Comparison of ENCODE assay signal across 9 mouse cellular contexts in the genomic region with DNA sequence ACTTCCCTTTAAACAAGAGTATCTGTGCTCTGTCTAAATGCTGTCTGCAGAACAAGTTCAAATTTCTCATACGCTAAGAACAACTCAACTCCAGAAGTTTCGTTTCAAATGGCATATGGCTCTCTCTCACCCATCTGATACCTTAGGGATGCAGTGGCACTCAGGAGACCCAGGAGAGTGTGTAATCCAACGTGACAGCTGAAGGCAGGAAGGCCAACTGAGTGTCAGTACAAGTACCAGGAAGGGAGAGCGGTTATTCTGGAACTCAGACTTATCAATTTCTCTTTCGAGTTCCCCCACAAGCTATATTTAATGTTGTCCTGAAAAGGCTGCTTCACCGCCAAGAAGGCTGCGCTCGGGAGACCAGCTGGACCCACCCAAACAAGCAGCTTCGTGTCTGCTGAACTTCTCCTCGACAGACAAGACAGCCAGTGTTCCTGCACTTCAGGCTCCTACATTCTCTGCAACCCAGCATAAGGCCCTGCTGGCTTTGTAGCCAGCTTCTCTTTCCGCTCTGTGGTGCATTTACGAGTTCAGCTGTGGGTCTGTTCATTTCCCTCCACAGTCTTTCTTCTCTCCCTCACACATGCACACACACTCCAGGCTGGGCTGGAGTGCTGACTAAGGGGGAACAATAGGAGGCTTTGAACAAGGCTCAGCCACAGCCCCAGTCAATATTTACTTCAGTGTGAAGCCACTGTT. TPM values are rescaled to one million over a fixed set of nuclear protein-coding genes. Genes with fewer than 3 reads are reported as not detected.
DNase-seq lines count a peak whose midpoint lies in the region; ATAC-seq and TF ChIP-seq lines count a peak whose summit lies in the region.
"Had no signal": no experiment of that assay in that cellular context is flagged by ENCODE, and none has a peak within 500 bp of the region (broad histone marks: within the 10 kb centered on the region; RNA-seq: fewer than 3 reads in every experiment).

No protein-coding gene starts in this region.

- DNase-seq in kidney, postnatal 0 days (ENCODE audit: low spot score), result no peak
- no peak for DNase-seq in kidney, postnatal 25 days
- peak; percentile 39 for DNase-seq in R1 (ENCODE audit: low read depth, low spot score)
- DNase-seq in intestine, embryonic 14.5 days (ENCODE audit: low spot score), result peak; percentile 68
- peak; percentile 65 for DNase-seq in midbrain, embryonic 14.5 days
- DNase-seq in yolk sac, embryonic 10.5 days (ENCODE audit: low spot score), result no peak
- DNase-seq in testis, postnatal 14 days (ENCODE audit: low spot score), result no peak

- no peak overlapping the region for H3K9ac ChIP-seq in kidney, postnatal 0 days (ENCODE audit: low read depth, low read length)
- no peak overlapping the region; the same call in 1 of the 2 replicates for H3K9ac ChIP-seq in forebrain, embryonic 15.5 days (replicated peaks)
- H3K9ac ChIP-seq in intestine, embryonic 14.5 days (ENCODE audit: low read length), result no peak overlapping the region
- H3K9ac ChIP-seq in midbrain, embryonic 14.5 days (replicated peaks; ENCODE audit: low read length), result peak overlapping the region; percentile 44

- no peaks in the 10 kb centered on the region for H3K27me3 ChIP-seq in kidney, postnatal 0 days (ENCODE audit: insufficient read depth, low read length)
- H3K27me3 ChIP-seq in forebrain, embryonic 15.5 days, result 0 out of 2 replicates have a peak, but pooled peaks cover 3% of the 10 kb centered on the region
- H3K27me3 ChIP-seq in intestine, embryonic 14.5 days (replicated peaks; ENCODE audit: control insufficient read depth, insufficient read depth, low read length), result no peaks in the 10 kb centered on the region
- no peaks in the 10 kb centered on the region for H3K27me3 ChIP-seq in midbrain, embryonic 14.5 days (ENCODE audit: control insufficient read depth, insufficient read depth, low read length)

- no peak overlapping the region for H3K27ac ChIP-seq in kidney, postnatal 0 days
- peak overlapping the region; percentile 42; the same call in 1 of the 2 replicates for H3K27ac ChIP-seq in forebrain, embryonic 15.5 days (replicated peaks)
- H3K27ac ChIP-seq in intestine, embryonic 14.5 days (ENCODE audit: low read depth), result peak overlapping the region; percentile 77
- H3K27ac ChIP-seq in midbrain, embryonic 14.5 days (replicated peaks; ENCODE audit: low read depth, low read length), result peak overlapping the region; percentile 79
- H3K27ac ChIP-seq: left cerebral cortex, adult 2 months had no signal

- TF ChIP-seq CTCF in kidney, postnatal 0 days (IDR thresholded peaks at IDR 0.05; ENCODE audit: low read depth), result no peak

- ATAC-seq in kidney, postnatal 0 days (replicated peaks; ENCODE audit: low FRiP score, low read depth), result no peak
- peak; percentile 78 for ATAC-seq in forebrain, embryonic 15.5 days (replicated peaks)
- ATAC-seq in intestine, embryonic 14.5 days (replicated peaks; ENCODE audit: low FRiP score, low TSS enrichment, low read depth), result peak; percentile 60; the same call in 1 of the 2 replicates
- peak; percentile 72 for ATAC-seq in midbrain, embryonic 14.5 days (ENCODE audit: low FRiP score, low TSS enrichment)

- 39% methylated on average over 12 of the region's 12 CpGs for WGBS in kidney, postnatal 0 days
- WGBS in forebrain, embryonic 15.5 days, result 33% methylated on average over 12 of the region's 12 CpGs
- 13% methylated on average over 12 of the region's 12 CpGs for WGBS in intestine, embryonic 14.5 days
- 6% methylated on average over 12 of the region's 12 CpGs for WGBS in midbrain, embryonic 14.5 days

- no peaks in the 10 kb centered on the region for H3K4me1 ChIP-seq in kidney, postnatal 0 days (replicated peaks; ENCODE audit: insufficient read depth, low read length)
- H3K4me1 ChIP-seq in forebrain, embryonic 15.5 days, result peaks cover 9% of the 10 kb centered on the region; the same call in 1 of the 2 replicates
- H3K4me1 ChIP-seq in intestine, embryonic 14.5 days (replicated peaks; ENCODE audit: control insufficient read depth, insufficient read depth, low read length), result peaks cover 28% of the 10 kb centered on the region
- peaks cover 15% of the 10 kb centered on the region for H3K4me1 ChIP-seq in midbrain, embryonic 14.5 days (ENCODE audit: control insufficient read depth, insufficient read depth, low read length)

- 0 out of 2 replicates have a peak overlapping the region, but pooled peaks have one; percentile 3 for H3K4me2 ChIP-seq in kidney, postnatal 0 days (ENCODE audit: low read length)
- 0 out of 2 replicates have a peak overlapping the region, but pooled peaks have one; percentile 4 for H3K4me2 ChIP-seq in forebrain, embryonic 15.5 days (replicated peaks)
- H3K4me2 ChIP-seq in intestine, embryonic 14.5 days (ENCODE audit: low read length), result peak overlapping the region; percentile 32
- peak overlapping the region; percentile 45 for H3K4me2 ChIP-seq in midbrain, embryonic 14.5 days (ENCODE audit: low read length)

- no peaks in the 10 kb centered on the region for H3K36me3 ChIP-seq in kidney, postnatal 0 days (ENCODE audit: insufficient read depth, low read length)
- no peaks in the 10 kb centered on the region for H3K36me3 ChIP-seq in forebrain, embryonic 15.5 days
- H3K36me3 ChIP-seq in intestine, embryonic 14.5 days (ENCODE audit: control insufficient read depth, insufficient read depth, low read length), result no peaks in the 10 kb centered on the region
- no peaks in the 10 kb centered on the region for H3K36me3 ChIP-seq in midbrain, embryonic 14.5 days (ENCODE audit: control insufficient read depth, insufficient read depth, low read length)

- no peaks in the 10 kb centered on the region for H3K9me3 ChIP-seq in kidney, postnatal 0 days (replicated peaks; ENCODE audit: low read length)
- no peaks in the 10 kb centered on the region for H3K9me3 ChIP-seq in forebrain, embryonic 15.5 days
- H3K9me3 ChIP-seq in intestine, embryonic 14.5 days (ENCODE audit: control insufficient read depth, low read length), result no peaks in the 10 kb centered on the region
- no peaks in the 10 kb centered on the region for H3K9me3 ChIP-seq in midbrain, embryonic 14.5 days (ENCODE audit: control insufficient read depth, low read length)

- H3K4me3 ChIP-seq in kidney, postnatal 0 days (replicated peaks; ENCODE audit: low read depth, low read length), result no peak overlapping the region
- H3K4me3 ChIP-seq in forebrain, embryonic 15.5 days, result no peak overlapping the region
- H3K4me3 ChIP-seq in intestine, embryonic 14.5 days (ENCODE audit: low read depth, low read length), result no peak overlapping the region
- no peak overlapping the region for H3K4me3 ChIP-seq in midbrain, embryonic 14.5 days (replicated peaks; ENCODE audit: low read depth, low read length)
- H3K4me3 ChIP-seq: left cerebral cortex, adult 2 months had no signal

RNA-seq across cellular contexts. Expression of a gene that starts 18.7 kb away (rescaled TPM):
- polyA plus RNA-seq in kidney, postnatal 0 days (2015; fragmentation: Nextera tagmentation; extraction: Ambion mirVana), result 17.3 and 19.4 TPM in 2 replicates
- 19.7 and 24.6 TPM in 2 replicates for polyA plus RNA-seq in forebrain, embryonic 15.5 days (2015; fragmentation: Nextera tagmentation; extraction: Ambion mirVana)
- polyA plus RNA-seq in intestine, embryonic 14.5 days (2014; fragmentation: Nextera tagmentation; extraction: Ambion mirVana), result 42.4 and 51.1 TPM in 2 replicates
- 53.0 and 90.8 TPM in 2 replicates for polyA plus RNA-seq in midbrain, embryonic 14.5 days (2014; fragmentation: Nextera tagmentation; extraction: Ambion mirVana)

Comparison
In these comparisons a context has a peak if more than half of its experiments do, and no peak if none do; other contexts are left out.
1. DNase-seq: peak in R1 (single experiment), intestine, embryonic 14.5 days (single experiment) and midbrain, embryonic 14.5 days (single experiment); none in kidney, postnatal 0 days (single experiment), kidney, postnatal 25 days (0 of 2), yolk sac, embryonic 10.5 days (single experiment) and testis, postnatal 14 days (single experiment).
2. Peak in every context shown above with its lines, with median percentiles within 50 percentile points of each other: H3K4me2 ChIP-seq.